Mouse (Mus musculus) small intestine, adult 2 months (tissue): ENCODE measurements at regions not wholly inside any gene's neighbourhood (a gene's known extent, or its start where the extent isn't known, plus 50 kb on each side); places are given as distances from the start of the nearest gene placed in this dataset.

Experiments
- CTCF ChIP-seq: fragments of 200-500 bp; IDR thresholded peaks from 2 replicates; pipeline ENCODE4 v1.5.1; 2012; ENCODE audit warnings: low read depth, mild to moderate bottlenecking, control low read depth, inconsistent platforms, low read length, moderate library complexity, mixed read lengths; ENCODE audit not compliant: insufficient replicate concordance, insufficient read length; ENCODE audit errors: extremely low read depth
- POLR2A ChIP-seq: fragments of 200-500 bp; IDR thresholded peaks from 2 replicates; pipeline ENCODE4 v1.6.1; 2012; ENCODE audit warnings: low read depth, mild to moderate bottlenecking, control low read depth, inconsistent platforms, low read length, moderate library complexity

DNA sequence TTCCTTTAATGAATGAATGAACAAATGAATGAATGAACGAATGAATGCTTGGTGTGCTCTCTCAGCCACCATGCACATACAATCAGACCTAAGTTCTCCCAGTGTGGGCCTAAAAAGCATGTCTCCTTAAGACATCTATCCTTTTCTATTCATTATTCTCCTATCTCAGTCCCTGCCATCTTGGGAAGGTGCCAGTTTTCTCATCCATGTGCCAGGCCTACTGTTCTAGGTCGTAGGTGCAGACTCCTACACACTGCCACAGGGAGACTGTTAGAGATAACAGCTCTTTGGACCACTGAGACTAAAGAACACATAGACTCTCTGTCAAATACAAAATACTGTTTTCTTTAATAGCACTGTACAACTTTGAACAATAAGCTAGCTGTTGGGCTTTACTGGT lies 66.2 kb upstream of the 9630041A04Rik start:
- TF ChIP-seq CTCF (no peak), POLR2A (no peak)
